Mouse (Mus musculus) G1E (cell line): Measurements from ENCODE around the gene Mycn. TPM values are rescaled to one million over a fixed set of nuclear protein-coding genes. Genes with fewer than 3 reads are reported as not detected.

Experiments used
- ATAC-seq: 2 replicates; pipeline ENCODE4 v1.8.0; 2016; ENCODE audit warnings: mild to moderate bottlenecking; ENCODE audit not compliant: insufficient number of reproducible peaks, poor library complexity, low FRiP score, severe bottlenecking; ENCODE audit errors: extremely low read depth
- DNase-seq: peaks from one replicate; pipeline ENCODE4 v3.0.0; 2012; ENCODE audit warnings: low spot score
- H3K27me3 ChIP-seq: 2 replicates; pipeline ENCODE4 v1.6.1; 2012; ENCODE audit warnings: mild to moderate bottlenecking, low read length, inconsistent platforms; ENCODE audit not compliant: insufficient read depth
- H3K36me3 ChIP-seq: replicated peaks from 2 replicates; pipeline ENCODE3; 2012; ENCODE audit warnings: mild to moderate bottlenecking, inconsistent platforms
- H3K4me1 ChIP-seq: 2 replicates; pipeline ENCODE4 v1.6.1; 2012; ENCODE audit warnings: low read depth, low read length, inconsistent platforms, mixed read lengths; ENCODE audit not compliant: insufficient read depth
- H3K4me3 ChIP-seq: 2 replicates; pipeline ENCODE4 v1.5.1; 2012; ENCODE audit warnings: low read depth, mild to moderate bottlenecking, inconsistent platforms, low read length, moderate library complexity, mixed read lengths
- H3K9me3 ChIP-seq: replicated peaks from 2 replicates; pipeline ENCODE4 v1.6.1; 2012; ENCODE audit warnings: inconsistent platforms
- CTCF ChIP-seq: IDR thresholded peaks from 2 replicates; pipeline ENCODE4 v1.5.1; 2012; ENCODE audit warnings: low read depth, low read length, inconsistent platforms, mixed read lengths
- GATA1 ChIP-seq: IDR thresholded peaks from 2 replicates; pipeline ENCODE4 v1.6.1; 2012; ENCODE audit warnings: borderline replicate concordance, low read length, inconsistent platforms, mixed read lengths
- GATA2 ChIP-seq: IDR thresholded peaks from 2 replicates; pipeline ENCODE4 v1.6.1; 2012; ENCODE audit warnings: low read depth, low read length, inconsistent platforms, borderline replicate concordance
- POLR2AphosphoS5 ChIP-seq: IDR thresholded peaks from 2 replicates; pipeline ENCODE4 v1.6.1; 2012; ENCODE audit warnings: low read depth, low read length, inconsistent platforms; ENCODE audit not compliant: insufficient replicate concordance
- TAL1 ChIP-seq: conservative IDR thresholded peaks from 2 replicates; pipeline ENCODE4 v1.6.1; 2012; ENCODE audit warnings: low read depth, low read length, inconsistent platforms, mixed read lengths
- polyA plus RNA-seq: library from polyadenylated mRNA; stranded (reverse); fragments of >175 nt; gene quantifications from 2 replicates; pipeline ENCODE4 v1.2.3, GENCODE M21; 2012
- total RNA-seq, 2 experiments: library from RNA; stranded (forward) in 1 of 2; stranded (reverse) in 1 of 2; fragments of 200-1000 nt in 1 of 2; fragments of >200 nt in 1 of 2; fragmentation: Nextera tagmentation in 1 of 2; gene quantifications; 2 replicates each; pipeline ENCODE4 v1.2.3; 2014 to 2017

Mycn gene
- total and polyA plus RNA-seq, 3 experiments: 0.33 TPM; not detected in 2

DNA sequence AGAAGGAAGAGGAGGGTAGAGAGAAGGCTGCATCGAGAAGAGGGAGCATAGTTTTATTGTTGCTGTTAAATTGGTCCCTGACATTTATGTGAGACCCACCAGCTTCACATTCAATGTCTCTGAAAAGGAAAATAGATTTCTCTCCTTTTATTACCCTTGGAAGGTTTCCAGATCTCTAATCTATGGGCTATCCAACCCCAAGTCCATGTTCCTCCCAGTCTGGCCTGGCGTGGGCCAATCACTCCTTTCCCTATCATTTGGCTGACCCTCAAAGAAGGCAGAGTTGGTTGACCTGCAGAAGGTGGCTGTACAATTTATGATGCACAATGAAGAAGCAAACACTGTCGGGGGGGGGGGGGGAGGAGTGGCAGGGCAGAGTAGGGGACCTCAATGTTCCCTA, 13.5 kb downstream of the Mycn start:
- TF ChIP-seq CTCF (no peak), TAL1 (no peak), GATA2 (no peak), POLR2AphosphoS5 (no peak), GATA1 (no peak)
- H3K9me3 ChIP-seq: peaks cover 4% of the 10 kb centered on the region; the same call in 1 of the 2 replicates
- no peaks in the 10 kb centered on the region for H3K27me3 ChIP-seq
- ATAC-seq (no peak), DNase-seq (no peak)
- no peaks in the 10 kb centered on the region for H3K36me3 ChIP-seq
- H3K4me1 ChIP-seq: no peaks in the 10 kb centered on the region
- H3K4me3 ChIP-seq: no peak overlapping the region

DNA sequence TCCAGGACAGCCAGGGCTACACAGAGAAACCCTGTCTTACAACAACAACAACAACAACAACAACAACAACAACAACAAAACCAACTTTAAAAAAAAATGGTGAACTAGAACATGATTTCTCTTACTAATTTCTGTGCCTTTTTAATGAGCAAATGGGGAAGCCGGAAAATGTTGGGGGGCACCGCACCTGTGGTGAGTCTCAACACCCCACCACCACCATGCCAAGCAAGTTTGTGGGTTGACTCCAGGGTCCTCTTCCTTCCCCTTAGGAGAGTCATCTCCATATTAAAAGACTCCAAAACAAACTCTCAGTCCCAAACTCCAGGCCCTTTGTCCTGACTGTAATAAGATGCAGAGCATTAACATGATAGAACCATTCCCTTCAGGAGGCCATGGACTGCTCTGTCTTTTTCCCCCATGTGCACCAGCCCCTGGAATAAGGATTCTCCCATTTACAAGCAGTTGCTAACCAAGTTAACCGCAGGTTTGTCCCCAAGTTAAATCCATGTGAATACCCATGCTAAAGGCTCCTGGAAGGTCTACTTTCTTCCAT, 14.7 kb downstream of the Mycn start:
- H3K36me3 ChIP-seq: no peaks in the 10 kb centered on the region
- DNase-seq: no peak
- H3K4me1 ChIP-seq: no peaks in the 10 kb centered on the region
- H3K27me3 ChIP-seq: no peaks in the 10 kb centered on the region
- H3K9me3 ChIP-seq: peaks cover 5% of the 10 kb centered on the region; the same call in 1 of the 2 replicates
- TF ChIP-seq GATA1 (no peak), GATA2 (no peak), POLR2AphosphoS5 (no peak), CTCF (no peak), TAL1 (no peak)
- ATAC-seq: no peak
- no peak overlapping the region for H3K4me3 ChIP-seq

DNA sequence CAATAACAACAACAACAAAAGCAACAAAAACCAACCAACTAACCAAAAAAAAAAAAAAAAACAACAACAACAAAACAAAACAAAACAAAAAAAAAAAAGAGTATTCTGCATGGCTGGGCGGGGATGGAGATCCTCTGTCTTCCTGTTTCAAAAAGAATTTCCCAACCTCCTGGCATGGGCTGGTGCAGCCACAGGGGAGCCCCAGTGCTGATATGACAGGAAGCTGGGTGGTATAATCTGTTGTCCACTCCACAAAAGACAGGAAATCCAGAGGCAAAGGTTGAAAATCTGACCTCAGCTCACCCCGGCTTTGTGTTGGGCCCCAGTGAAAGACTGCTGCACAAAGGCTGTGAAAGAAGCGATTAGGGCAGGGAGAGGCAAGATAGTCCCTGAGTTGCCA, 17.3 kb downstream of the Mycn start:
- H3K36me3 ChIP-seq: no peaks in the 10 kb centered on the region
- no peaks in the 10 kb centered on the region for H3K27me3 ChIP-seq
- ATAC-seq (no peak), DNase-seq (no peak)
- peaks cover 6% of the 10 kb centered on the region; the same call in 1 of the 2 replicates for H3K9me3 ChIP-seq
- no peak for TF ChIP-seq GATA1
- no peak for TF ChIP-seq CTCF
- TF ChIP-seq POLR2AphosphoS5: no peak
- no peak for TF ChIP-seq GATA2
- TF ChIP-seq TAL1: no peak
- H3K4me3 ChIP-seq: no peak overlapping the region
- no peaks in the 10 kb centered on the region for H3K4me1 ChIP-seq

DNA sequence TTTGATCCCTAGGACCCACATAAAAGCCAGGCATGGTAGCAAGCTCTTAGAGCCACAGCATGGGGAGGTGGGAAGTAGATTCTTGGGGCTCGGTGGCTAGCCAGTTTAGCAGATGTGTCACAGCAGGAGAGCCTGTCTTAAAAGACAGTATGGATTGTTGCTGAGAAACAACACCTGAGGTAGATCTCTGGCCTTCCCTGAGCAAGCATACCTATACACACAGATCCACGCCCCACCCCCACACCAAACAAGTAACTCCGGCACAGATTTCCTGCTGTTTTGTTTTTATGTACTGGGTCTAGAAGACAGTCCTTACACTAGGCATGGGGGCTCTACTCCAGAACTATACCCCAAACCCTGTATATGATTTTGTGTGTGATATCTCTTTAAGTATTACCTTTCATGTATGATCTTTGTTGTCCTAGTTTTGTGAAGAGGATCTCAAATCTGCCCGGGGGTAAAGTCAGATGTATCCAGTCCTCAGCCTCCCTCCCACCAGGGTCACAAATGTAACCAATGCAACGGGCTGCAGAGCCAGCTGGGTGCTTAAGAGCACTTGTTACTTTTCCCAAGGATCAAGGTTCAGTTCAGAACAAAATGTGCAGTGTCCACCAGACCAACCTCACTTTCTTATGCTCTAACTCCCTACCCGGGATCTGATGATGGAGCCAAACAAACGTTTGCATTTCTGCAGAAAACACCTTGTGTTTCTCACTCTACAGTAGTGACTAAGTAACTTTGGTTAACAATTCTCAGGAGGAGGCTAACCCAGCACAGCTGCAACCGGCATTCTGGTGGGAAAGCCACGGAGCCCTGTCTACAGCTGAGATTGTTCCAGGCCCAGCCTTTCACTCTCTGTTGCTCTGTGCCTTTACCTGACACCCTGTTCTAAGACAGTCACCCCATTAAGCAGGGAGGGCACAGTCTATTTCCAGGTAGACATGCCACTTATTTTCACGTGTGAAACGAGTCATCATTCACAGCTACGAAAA, 21.3 kb downstream of the Mycn start:
- no peak overlapping the region for H3K4me3 ChIP-seq
- no peak for TF ChIP-seq GATA2
- no peak for TF ChIP-seq POLR2AphosphoS5
- no peak for TF ChIP-seq GATA1
- no peak for TF ChIP-seq TAL1
- no peak for TF ChIP-seq CTCF
- no peaks in the 10 kb centered on the region for H3K36me3 ChIP-seq
- no peak for ATAC-seq
- no peaks in the 10 kb centered on the region for H3K27me3 ChIP-seq
- peaks cover 4% of the 10 kb centered on the region; the same call in 1 of the 2 replicates for H3K9me3 ChIP-seq
- no peaks in the 10 kb centered on the region for H3K4me1 ChIP-seq
- DNase-seq: no peak

DNA sequence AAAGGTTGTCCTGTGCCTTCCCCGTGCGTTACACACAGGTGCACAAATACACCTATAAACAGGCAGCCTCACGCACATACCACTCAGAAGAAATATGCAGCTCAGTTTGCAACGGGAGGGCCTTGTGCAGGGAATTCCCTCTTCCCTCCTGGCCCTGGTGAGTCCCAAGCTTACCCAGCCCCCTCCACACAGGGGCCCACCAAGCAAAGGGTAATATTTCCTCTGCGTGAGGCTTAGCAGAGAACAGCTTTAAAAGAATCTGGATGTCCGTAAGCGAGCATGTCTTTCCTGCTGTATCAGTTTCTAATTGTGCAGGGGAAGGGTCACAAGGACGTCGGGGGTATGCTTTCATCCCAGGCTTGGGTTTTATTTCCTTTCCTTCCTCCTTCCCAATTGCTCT, 25.4 kb downstream of the Mycn start:
- DNase-seq: no peak
- no peak for ATAC-seq
- no peaks in the 10 kb centered on the region for H3K27me3 ChIP-seq
- H3K4me3 ChIP-seq: no peak overlapping the region
- no peaks in the 10 kb centered on the region for H3K4me1 ChIP-seq
- H3K36me3 ChIP-seq: no peaks in the 10 kb centered on the region
- no peak for TF ChIP-seq GATA1
- H3K9me3 ChIP-seq: no peaks in the 10 kb centered on the region; the same call in 1 of the 2 replicates

DNA sequence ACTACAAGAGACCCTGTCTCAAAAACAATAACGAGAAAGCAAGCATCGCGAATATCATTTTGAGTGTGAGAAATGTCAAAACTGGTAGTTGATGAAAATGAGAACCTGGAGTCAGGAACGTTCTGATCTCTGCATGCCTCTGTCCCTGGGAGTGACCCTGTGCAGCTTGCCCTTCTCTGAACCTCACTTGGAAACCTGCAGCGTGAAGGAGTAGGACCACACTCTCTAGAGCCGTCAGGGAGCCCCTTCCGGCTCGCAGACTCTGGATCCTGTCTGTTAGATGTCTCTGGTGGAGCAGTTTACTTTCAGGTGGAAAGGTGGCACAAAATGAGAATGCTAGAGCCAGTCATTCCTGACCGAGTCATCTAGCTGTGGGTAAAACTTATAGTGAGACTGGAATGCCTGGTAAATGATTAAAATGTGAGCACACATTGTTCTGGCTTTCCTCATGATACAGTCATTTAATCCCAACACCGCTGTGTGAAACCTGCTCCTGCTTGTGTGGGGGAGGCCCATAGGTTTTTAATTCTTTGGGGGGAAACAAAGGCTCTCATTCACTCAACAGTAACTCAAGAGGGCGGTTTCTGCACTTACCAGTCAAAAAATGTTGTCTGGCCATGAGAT, 31.2 kb downstream of the Mycn start:
- Histone ChIP-seq H3K4me1 (no peaks in the 10 kb centered on the region), H3K27me3 (no peaks in the 10 kb centered on the region), H3K9me3 (no peaks in the 10 kb centered on the region; the same call in 1 of the 2 replicates), H3K36me3 (no peaks in the 10 kb centered on the region), H3K4me3 (no peak overlapping the region)
- DNase-seq (no peak), ATAC-seq (no peak)
- TF ChIP-seq CTCF (no peak), GATA1 (no peak), GATA2 (no peak), POLR2AphosphoS5 (no peak)
